Mouse (Mus musculus): ENCODE data around the gene Htr2a. TPM values are rescaled to one million over a fixed set of nuclear protein-coding genes. Genes with fewer than 3 reads are reported as not detected.
A peak's percentile ranks its signal among the peaks of the same experiment; 100 is the strongest.

Htr2a gene
- polyA plus RNA-seq, 3 experiments from 2014 or later, result 0.09 to 0.15 TPM; not detected in 1

DNA sequence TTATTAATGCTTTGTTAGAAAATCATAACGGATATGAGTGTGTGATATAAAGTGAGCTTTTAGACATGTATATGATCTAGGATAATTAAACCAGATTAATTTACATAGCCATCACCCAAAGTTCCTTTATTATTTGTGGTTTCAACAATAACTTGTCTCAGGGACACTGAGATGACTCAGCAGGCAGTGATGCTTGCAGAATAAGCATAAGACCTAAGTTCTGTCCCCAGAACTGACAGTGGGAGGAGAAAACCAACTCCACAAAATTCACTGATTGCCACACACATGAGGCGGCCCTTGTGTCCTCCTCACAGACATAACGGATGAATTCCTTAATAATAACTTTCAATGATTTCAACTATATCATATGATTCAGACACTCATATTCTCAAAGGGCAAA lies 58.6 kb downstream of the Htr2a start:
- no peak for ATAC-seq

- no peak for ATAC-seq
These were observed 63.3 kb downstream of the Htr2a start for GRCm38 (mm10) chr14:74703930-74704329.

GRCm38 (mm10) chr14:74709054-74709453 lies 68.4 kb downstream of the Htr2a start:
- ATAC-seq, result no peak

DNA sequence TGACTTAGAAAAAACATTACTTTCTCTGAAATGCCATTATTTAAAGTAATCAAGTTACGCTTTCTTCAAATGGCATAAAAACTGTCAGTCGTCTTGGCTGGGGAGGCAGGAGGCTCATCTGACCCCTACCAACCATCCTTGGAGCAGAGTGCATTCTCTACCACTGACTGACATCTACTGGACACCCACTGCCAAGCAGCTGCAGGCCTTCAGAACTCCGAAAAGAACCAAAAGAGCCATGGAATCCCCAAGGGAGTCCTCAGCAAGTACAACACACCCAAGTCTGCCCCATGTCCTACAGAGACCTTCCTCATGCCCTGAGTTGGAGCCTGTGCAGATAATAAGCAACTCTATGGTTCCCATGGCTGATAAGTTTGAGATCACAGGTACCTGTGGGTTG lies 82.9 kb downstream of the Htr2a start:
- ATAC-seq, result no peak

DNA sequence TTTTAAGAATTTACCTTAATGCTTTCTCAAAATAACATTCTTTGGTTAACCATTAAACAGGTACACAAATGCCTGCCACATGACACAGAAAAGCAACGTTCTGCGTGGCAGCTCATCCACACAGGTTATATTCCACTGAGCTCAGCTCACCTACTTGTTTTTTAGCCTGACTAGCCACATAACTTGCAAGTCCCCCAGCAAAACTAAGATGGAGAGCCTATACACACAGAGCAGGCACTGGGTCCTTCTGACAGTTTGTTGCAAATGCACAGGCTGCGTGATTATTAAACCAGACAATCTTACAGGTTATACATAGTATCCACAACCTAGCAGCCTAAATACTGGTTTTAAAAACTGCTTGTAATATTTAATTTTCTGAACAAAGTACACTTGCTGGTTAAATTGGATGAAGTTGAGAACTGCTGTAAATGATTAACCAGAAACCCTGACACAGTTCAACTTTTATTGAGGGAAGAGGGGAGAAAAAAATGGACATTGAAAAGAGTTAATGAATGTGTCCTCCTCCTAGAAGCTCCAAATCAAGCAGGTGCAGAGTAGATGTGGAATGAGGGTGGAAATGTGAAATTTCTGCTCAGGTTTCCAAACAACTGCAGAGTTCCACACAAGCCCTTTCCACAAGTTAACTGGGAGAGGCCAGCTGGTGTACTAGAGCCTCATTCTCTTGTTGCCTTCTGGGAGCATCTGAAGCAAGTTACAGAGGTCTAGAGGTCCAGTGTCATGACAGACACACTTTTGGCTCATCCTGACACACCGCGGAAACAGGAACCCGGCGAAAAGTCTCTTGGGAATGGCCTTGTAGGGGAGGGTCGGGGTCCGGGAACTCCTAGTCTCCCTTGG lies 90.8 kb downstream of the Htr2a start:
- ATAC-seq, result no peak

- peak; percentile 98 for ATAC-seq
These were observed 91.6 kb downstream of the Htr2a start, which contains the start of gene Esd for GRCm38 (mm10) chr14:74732079-74732783. Gene Esd (plus strand): TSS chr14:74732297.

- ATAC-seq, result no peak
These were observed 92.8 kb downstream of the Htr2a start for GRCm38 (mm10) chr14:74733397-74733796.

GRCm38 (mm10) chr14:74735471-74735870 lies 94.8 kb downstream of the Htr2a start:
- ATAC-seq, result no peak

DNA sequence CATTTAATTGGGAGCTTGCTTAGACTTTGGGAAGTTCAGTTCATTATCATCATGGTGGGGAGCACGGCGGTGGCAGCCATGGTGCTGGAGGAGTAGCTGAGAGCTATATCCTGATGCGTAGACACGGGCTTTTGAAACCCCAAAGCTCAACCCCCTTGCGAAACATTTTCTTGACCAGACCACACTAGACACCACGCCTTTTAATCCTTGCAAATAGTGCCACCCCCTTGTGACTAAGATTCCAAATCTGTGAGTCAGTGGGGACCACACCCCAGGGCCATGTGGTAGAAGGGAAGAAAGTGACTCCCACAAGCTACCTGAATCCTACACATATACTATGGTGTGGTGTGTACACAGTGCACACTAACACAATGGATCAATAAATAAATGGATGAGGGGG lies 96.2 kb downstream of the Htr2a start:
- ATAC-seq, result no peak

Other genes starting within 250 kb of the Htr2a start
- gene Esd, start 91.5 kb downstream of the Htr2a start, polyA plus RNA-seq (2017; shearing (Covaris generic)), result 100 to 1,000 TPM; 198 to 289 (median 230) TPM